Mouse (Mus musculus): ENCODE results near the gene Dzip1. TPM values are rescaled to one million over a fixed set of nuclear protein-coding genes. Genes with fewer than 3 reads are reported as not detected.

The Dzip1 gene
- polyA plus RNA-seq, 1 experiment = 5.7 TPM

GRCm38 (mm10) chr14:118874126-118874525 lies 51.1 kb downstream of the Dzip1 start:
- Histone ChIP-seq H3K36me3 (ENCODE audit: control insufficient read depth, insufficient read depth, low read length) (no peaks in the 10 kb centered on the region; the same call in 1 of the 2 replicates), H3K27ac (ENCODE audit: insufficient read depth, low read depth, low read length) (no peak overlapping the region), H3K4me3 (ENCODE audit: insufficient read depth, low read depth, low read length) (no peak overlapping the region), H3K4me1 (ENCODE audit: control insufficient read depth, insufficient read depth, low read length) (peaks cover 6% of the 10 kb centered on the region; the same call in 1 of the 2 replicates), H3K27me3 (replicated peaks; ENCODE audit: control insufficient read depth, insufficient read depth, low read length) (no peaks in the 10 kb centered on the region)
- no peak for DNase-seq
- 89% methylated on average over 4 of the region's 4 CpGs for WGBS
- TF ChIP-seq CTCF (conservative IDR thresholded peaks at IDR 0.05; ENCODE audit: insufficient read depth, insufficient read length, low read depth, low read length) = no peak
- no peak for TF ChIP-seq POLR2A (IDR thresholded peaks at IDR 0.05; ENCODE audit: low read depth, low read length)

DNA sequence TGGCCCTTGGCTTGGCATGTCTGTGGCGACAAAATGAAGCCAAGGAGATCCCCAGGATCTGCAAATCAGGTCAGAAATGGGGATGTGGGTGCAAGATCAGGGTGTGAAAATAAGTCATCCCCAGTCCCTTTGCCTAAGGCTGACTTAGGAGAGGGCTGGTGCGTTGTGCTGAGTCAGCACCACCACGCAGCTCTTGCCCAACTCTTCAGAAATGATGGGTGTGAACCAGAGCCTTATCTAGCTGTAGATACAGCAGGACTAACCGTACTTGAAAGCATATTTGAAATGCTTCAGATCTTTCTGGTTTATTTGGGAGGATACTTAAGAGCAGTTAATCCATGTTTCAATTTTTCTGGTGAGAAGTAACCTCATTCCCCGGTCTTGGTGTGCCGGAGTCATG lies 55.5 kb downstream of the Dzip1 start:
- H3K27ac ChIP-seq (ENCODE audit: insufficient read depth, low read depth, low read length) = no peak overlapping the region
- no peaks in the 10 kb centered on the region; the same call in 1 of the 2 replicates for H3K36me3 ChIP-seq (ENCODE audit: control insufficient read depth, insufficient read depth, low read length)
- no peak for DNase-seq
- WGBS = 78% methylated on average over 6 of the region's 6 CpGs
- H3K4me3 ChIP-seq (ENCODE audit: insufficient read depth, low read depth, low read length) = no peak overlapping the region
- TF ChIP-seq POLR2A (IDR thresholded peaks at IDR 0.05; ENCODE audit: low read depth, low read length) = no peak
- no peak for TF ChIP-seq CTCF (conservative IDR thresholded peaks at IDR 0.05; ENCODE audit: insufficient read depth, insufficient read length, low read depth, low read length)
- H3K4me1 ChIP-seq (ENCODE audit: control insufficient read depth, insufficient read depth, low read length) = peaks cover 6% of the 10 kb centered on the region; the same call in 1 of the 2 replicates
- no peaks in the 10 kb centered on the region for H3K27me3 ChIP-seq (replicated peaks; ENCODE audit: control insufficient read depth, insufficient read depth, low read length)

DNA sequence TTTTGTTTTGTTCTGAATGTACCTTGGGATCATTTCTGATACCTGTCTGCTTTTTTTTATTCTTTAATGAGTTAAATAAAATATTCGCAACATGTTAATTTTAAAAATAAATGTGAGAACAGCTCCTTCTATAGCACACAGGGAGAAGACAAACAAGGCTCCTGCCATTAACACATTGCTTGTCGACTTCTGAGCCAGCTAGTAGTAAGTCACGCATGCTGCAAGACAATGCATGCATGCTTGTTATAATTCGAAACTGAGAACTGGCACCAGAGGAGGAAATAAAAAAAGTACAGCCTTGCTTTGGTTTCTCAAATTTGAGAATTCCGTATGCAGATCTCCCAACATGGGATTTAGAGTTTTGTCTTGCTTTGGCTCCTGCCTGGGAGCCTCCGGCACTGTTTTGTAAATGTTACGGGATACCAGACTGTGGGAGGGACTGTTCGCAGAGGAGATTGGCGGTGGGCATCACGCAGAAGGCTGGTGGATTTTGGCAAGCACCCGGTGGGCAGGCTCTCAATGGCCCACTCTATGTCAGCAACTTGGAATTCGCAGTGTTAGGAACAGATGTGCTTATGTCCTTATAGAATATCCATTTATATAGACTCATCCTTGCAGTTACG lies 57.0 kb downstream of the Dzip1 start:
- H3K27ac ChIP-seq (ENCODE audit: insufficient read depth, low read depth, low read length) = no peak overlapping the region
- peaks cover 3% of the 10 kb centered on the region; the same call in 1 of the 2 replicates for H3K4me1 ChIP-seq (ENCODE audit: control insufficient read depth, insufficient read depth, low read length)
- H3K4me3 ChIP-seq (ENCODE audit: insufficient read depth, low read depth, low read length) = no peak overlapping the region
- H3K36me3 ChIP-seq (ENCODE audit: control insufficient read depth, insufficient read depth, low read length) = no peaks in the 10 kb centered on the region; the same call in 1 of the 2 replicates
- DNase-seq = no peak
- TF ChIP-seq CTCF (conservative IDR thresholded peaks at IDR 0.05; ENCODE audit: insufficient read depth, insufficient read length, low read depth, low read length) (no peak), POLR2A (IDR thresholded peaks at IDR 0.05; ENCODE audit: low read depth, low read length) (no peak)
- no peaks in the 10 kb centered on the region for H3K27me3 ChIP-seq (replicated peaks; ENCODE audit: control insufficient read depth, insufficient read depth, low read length)
- 78% methylated on average over 13 of the region's 13 CpGs for WGBS

DNA sequence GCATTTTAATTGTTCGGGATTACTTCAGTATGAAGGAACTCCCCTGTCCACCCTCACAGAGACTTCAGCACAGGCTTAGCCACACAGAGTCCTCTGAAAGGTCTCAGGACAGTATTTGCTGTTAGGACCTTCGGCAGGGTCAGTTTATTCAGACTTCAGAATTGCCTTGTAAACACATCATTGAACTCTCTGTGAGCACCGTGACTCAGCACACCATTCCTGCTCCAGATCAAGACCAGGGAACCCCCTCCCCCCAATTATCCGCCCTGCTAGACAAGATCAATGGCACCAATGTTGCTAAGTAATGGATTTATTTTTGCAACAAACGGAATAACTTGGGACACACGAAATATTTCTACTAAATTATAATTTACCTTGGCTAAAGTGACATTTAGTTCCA lies 57.9 kb downstream of the Dzip1 start:
- H3K27ac ChIP-seq (ENCODE audit: insufficient read depth, low read depth, low read length) = peak overlapping the region; percentile 17; the same call in 1 of the 2 replicates
- H3K27me3 ChIP-seq (replicated peaks; ENCODE audit: control insufficient read depth, insufficient read depth, low read length) = no peaks in the 10 kb centered on the region
- no peak for DNase-seq
- 61% methylated on average over 6 of the region's 6 CpGs for WGBS
- H3K4me3 ChIP-seq (ENCODE audit: insufficient read depth, low read depth, low read length) = no peak overlapping the region
- TF ChIP-seq POLR2A (IDR thresholded peaks at IDR 0.05; ENCODE audit: low read depth, low read length) = no peak
- no peak for TF ChIP-seq CTCF (conservative IDR thresholded peaks at IDR 0.05; ENCODE audit: insufficient read depth, insufficient read length, low read depth, low read length)
- H3K4me1 ChIP-seq (ENCODE audit: control insufficient read depth, insufficient read depth, low read length) = peaks cover 3% of the 10 kb centered on the region; the same call in 1 of the 2 replicates
- no peaks in the 10 kb centered on the region; the same call in 1 of the 2 replicates for H3K36me3 ChIP-seq (ENCODE audit: control insufficient read depth, insufficient read depth, low read length)

DNA sequence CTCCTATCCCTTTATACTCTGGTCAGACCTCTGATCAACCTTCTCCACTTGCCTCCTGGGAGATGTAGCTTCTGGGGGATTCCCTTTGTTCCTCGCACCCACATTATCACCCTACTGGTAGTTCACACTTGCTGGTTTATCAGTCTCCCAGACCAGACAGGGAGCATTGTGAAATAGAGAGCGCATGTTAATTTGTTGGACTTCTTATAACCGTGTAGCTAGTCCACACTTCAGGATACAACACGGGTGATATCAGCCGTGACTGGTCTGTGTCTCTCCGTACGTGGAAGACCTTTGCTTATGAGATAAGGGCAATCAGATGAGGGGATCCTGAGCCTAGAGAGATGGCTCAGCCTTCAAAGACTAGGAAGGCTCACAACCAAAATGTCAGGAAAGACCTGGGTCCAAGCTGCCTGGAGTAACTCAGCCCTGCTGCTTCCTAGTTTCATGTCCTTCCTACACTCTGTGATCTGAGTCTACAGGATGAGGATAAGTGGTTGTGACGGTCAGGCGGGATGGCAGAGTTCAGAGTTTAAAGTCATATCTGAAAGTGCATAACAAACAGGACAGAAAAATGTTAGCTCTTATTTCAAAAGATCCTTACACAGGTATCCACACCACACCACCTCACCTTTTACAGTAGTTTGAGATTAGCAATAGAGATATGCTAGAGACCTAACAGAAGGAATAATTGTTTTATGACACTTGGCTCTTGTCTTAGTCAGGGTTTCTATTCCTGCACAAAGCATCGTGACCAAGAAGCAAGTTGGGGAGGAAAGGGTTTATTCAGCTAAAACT lies 59.0 kb downstream of the Dzip1 start:
- H3K27me3 ChIP-seq (replicated peaks; ENCODE audit: control insufficient read depth, insufficient read depth, low read length) = no peaks in the 10 kb centered on the region
- no peak for DNase-seq
- H3K4me3 ChIP-seq (ENCODE audit: insufficient read depth, low read depth, low read length) = no peak overlapping the region
- H3K27ac ChIP-seq (ENCODE audit: insufficient read depth, low read depth, low read length) = 0 out of 2 replicates have a peak overlapping the region, but pooled peaks have one; percentile 16
- WGBS = 66% methylated on average over 10 of the region's 10 CpGs
- no peaks in the 10 kb centered on the region; the same call in 1 of the 2 replicates for H3K36me3 ChIP-seq (ENCODE audit: control insufficient read depth, insufficient read depth, low read length)
- no peak for TF ChIP-seq CTCF (conservative IDR thresholded peaks at IDR 0.05; ENCODE audit: insufficient read depth, insufficient read length, low read depth, low read length)
- no peak for TF ChIP-seq POLR2A (IDR thresholded peaks at IDR 0.05; ENCODE audit: low read depth, low read length)
- peaks cover 9% of the 10 kb centered on the region; the same call in 1 of the 2 replicates for H3K4me1 ChIP-seq (ENCODE audit: control insufficient read depth, insufficient read depth, low read length)

GRCm38 (mm10) chr14:118864905-118865304 lies 60.4 kb downstream of the Dzip1 start:
- TF ChIP-seq CTCF (conservative IDR thresholded peaks at IDR 0.05; ENCODE audit: insufficient read depth, insufficient read length, low read depth, low read length) (no peak), POLR2A (IDR thresholded peaks at IDR 0.05; ENCODE audit: low read depth, low read length) (no peak)
- H3K27ac ChIP-seq (ENCODE audit: insufficient read depth, low read depth, low read length) = no peak overlapping the region
- peaks cover 14% of the 10 kb centered on the region; the same call in 1 of the 2 replicates for H3K4me1 ChIP-seq (ENCODE audit: control insufficient read depth, insufficient read depth, low read length)
- 38% methylated on average over 4 of the region's 4 CpGs for WGBS
- DNase-seq = no peak
- no peak overlapping the region for H3K4me3 ChIP-seq (ENCODE audit: insufficient read depth, low read depth, low read length)
- H3K27me3 ChIP-seq (replicated peaks; ENCODE audit: control insufficient read depth, insufficient read depth, low read length) = no peaks in the 10 kb centered on the region
- no peaks in the 10 kb centered on the region; the same call in 1 of the 2 replicates for H3K36me3 ChIP-seq (ENCODE audit: control insufficient read depth, insufficient read depth, low read length)

GRCm38 (mm10) chr14:118862253-118862652 lies 63.0 kb downstream of the Dzip1 start:
- Histone ChIP-seq H3K27ac (ENCODE audit: insufficient read depth, low read depth, low read length) (no peak overlapping the region), H3K4me3 (ENCODE audit: insufficient read depth, low read depth, low read length) (no peak overlapping the region), H3K4me1 (ENCODE audit: control insufficient read depth, insufficient read depth, low read length) (peaks cover 14% of the 10 kb centered on the region; the same call in 1 of the 2 replicates), H3K36me3 (ENCODE audit: control insufficient read depth, insufficient read depth, low read length) (no peaks in the 10 kb centered on the region; the same call in 1 of the 2 replicates), H3K27me3 (replicated peaks; ENCODE audit: control insufficient read depth, insufficient read depth, low read length) (no peaks in the 10 kb centered on the region)
- no peak for DNase-seq
- WGBS = 58% methylated on average over 7 of the region's 7 CpGs
- TF ChIP-seq CTCF (conservative IDR thresholded peaks at IDR 0.05; ENCODE audit: insufficient read depth, insufficient read length, low read depth, low read length) (no peak), POLR2A (IDR thresholded peaks at IDR 0.05; ENCODE audit: low read depth, low read length) (no peak)

Data from kidney, adult 2 months (tissue).